Mouse (Mus musculus): ENCODE measurements around the gene Whrn.

DNA sequence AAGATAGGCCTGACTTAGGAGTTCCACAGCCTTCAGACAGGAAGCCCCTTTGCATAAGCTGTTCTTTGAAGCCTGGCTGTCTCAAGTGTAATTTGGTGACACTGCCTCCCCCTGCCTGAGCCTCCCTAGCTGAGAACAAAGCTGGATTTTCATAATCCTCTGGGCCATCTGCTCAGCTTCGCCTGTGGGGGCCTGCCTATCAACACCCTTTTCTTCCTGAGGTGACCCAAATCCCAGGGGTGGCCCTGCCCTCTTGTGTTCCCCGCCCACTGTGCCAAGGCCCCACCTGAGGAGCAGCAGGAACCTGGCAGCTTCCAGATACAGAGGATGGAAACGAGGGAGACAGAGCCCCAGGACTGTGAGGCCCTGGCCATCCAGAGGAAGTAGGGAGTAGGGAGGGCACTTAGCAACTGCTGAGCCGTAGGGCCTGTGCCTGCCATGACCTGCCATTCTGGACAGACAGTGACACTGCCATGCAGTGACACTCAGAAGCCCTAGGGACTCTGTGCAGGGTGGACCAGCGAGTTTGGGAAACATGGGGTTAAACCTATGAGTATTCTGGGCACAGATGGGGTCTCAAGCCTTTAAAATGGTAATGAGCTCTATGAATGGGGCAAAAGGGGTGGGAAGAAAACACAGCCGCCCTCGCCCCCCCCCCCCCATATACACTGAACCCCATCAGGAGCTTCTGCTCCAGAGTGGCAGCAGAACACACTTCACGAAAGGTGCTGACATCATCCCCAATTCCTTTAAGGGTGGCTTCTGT, 106.5 kb downstream of the Whrn start:
- no peak for TF ChIP-seq CTCF (IDR thresholded peaks at IDR 0.05; ENCODE audit: low read depth)
- TF ChIP-seq EP300 (optimal IDR thresholded peaks at IDR 0.05) = no peak
